Mouse (Mus musculus): ENCODE measurements at regions not wholly inside any gene's neighbourhood (a gene's known extent, or its start where the extent isn't known, plus 50 kb on each side); places are given as distances from the start of the nearest gene placed in this dataset.
"Not testable (repeated sequence)": the region's sequence is repeated elsewhere in the genome, so short reads cannot be mapped to it uniquely, and the experiment has no call there.

DNA sequence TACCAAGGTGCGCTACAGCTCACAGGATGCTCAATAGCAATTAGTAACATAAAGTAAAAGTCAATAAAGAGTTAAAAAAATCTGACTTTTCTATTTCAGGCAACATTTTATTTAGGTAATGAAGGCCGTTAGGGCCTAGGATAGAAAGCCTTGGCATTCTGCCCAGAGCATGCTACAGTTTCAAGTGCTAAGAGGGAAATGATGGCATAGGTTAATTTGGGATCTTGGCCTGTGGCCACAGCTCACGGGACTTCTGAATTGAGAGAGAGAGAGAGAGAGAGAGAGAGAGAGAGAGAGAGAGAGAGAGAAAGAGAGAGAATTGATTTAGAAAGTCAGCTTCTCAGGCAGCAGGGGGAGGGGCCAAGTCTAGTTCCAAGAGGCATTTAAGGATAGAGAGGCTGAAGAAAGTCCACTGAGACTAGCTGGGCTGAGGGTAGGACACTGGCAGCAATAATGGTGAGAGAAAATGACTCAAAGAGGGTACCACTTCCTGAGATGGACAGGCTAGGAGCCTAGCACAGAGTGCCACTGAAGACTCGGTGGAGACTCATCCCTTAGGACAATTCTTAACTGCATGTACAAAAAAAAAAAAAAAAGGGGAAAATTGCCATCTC lies 52.6 kb upstream of the Klf14 start:
- peaks cover 23% of the 10 kb centered on the region for H3K4me1 ChIP-seq (ENCODE audit: insufficient read depth, low read length)
- H3K9ac ChIP-seq (replicated peaks; ENCODE audit: low read length) = no peak overlapping the region
- no peak overlapping the region for H3K4me3 ChIP-seq (ENCODE audit: low read length)
- no peak overlapping the region; the same call in 1 of the 2 replicates for H3K4me2 ChIP-seq (replicated peaks; ENCODE audit: low read depth, low read length)
- no peaks in the 10 kb centered on the region for H3K27me3 ChIP-seq (ENCODE audit: insufficient read depth, low read length)
- H3K36me3 ChIP-seq (ENCODE audit: insufficient read depth, low read length) = no peaks in the 10 kb centered on the region
- H3K9me3 ChIP-seq (ENCODE audit: low read length) = no peaks in the 10 kb centered on the region
- WGBS = 27% methylated on average over 4 of the region's 4 CpGs
- H3K27ac ChIP-seq (ENCODE audit: low read length) = peak overlapping the region; percentile 34; the same call in 1 of the 2 replicates
- ATAC-seq (ENCODE audit: low FRiP score, low TSS enrichment) = peak; percentile 74

DNA sequence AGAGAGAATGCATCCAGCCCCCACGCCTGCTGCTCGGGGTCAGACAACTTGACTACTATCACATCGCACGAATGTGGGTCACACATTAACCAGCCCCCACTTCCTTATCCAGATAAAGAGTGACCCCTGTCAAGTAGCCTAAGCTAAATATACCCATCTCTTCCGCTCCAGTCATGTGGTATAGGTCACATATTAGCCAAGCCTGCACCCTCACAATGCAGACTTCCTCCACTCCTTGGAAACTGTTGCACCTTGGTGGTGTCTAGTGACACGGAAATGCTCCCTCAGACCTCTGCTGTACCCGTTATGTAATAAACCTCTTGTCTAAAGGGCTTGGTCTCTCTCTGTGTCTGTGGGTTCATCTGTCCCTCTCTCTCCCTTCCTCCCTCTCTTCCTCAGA lies 57.7 kb upstream of the Klf14 start:
- Histone ChIP-seq H3K36me3 (ENCODE audit: insufficient read depth, low read length) (no peaks in the 10 kb centered on the region), H3K4me3 (ENCODE audit: low read length) (no peak overlapping the region), H3K9ac (replicated peaks; ENCODE audit: low read length) (no peak overlapping the region), H3K4me2 (replicated peaks; ENCODE audit: low read depth, low read length) (no peak overlapping the region), H3K4me1 (ENCODE audit: insufficient read depth, low read length) (peaks cover 14% of the 10 kb centered on the region), H3K27me3 (ENCODE audit: insufficient read depth, low read length) (no peaks in the 10 kb centered on the region), H3K9me3 (ENCODE audit: low read length) (no peaks in the 10 kb centered on the region), H3K27ac (ENCODE audit: low read length) (no peak overlapping the region)
- WGBS = 22% methylated on average over 7 of the region's 7 CpGs
- no peak for ATAC-seq (ENCODE audit: low FRiP score, low TSS enrichment)

DNA sequence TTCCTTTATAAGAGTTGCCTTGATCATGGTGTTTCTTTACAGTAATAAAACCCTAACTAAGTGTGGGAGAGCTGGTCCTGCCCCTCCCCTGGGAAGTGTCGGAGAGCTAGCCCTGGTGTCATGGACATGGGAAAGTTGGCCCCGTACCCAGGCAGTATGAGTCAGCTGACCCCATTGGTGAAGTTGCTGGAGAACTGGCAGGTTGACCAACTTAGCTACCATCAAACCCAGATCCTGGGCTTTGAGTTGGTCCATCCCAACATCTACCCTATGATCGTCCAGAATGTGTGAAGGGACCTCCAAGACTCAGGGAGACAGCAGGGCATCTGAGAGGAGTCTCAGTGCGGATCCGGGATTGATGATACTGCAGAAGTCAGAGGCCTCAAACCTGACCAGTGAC lies 62.9 kb upstream of the Klf14 start:
- ATAC-seq (ENCODE audit: low FRiP score, low TSS enrichment) = no peak
- Histone ChIP-seq H3K36me3 (ENCODE audit: insufficient read depth, low read length) (no peaks in the 10 kb centered on the region), H3K4me1 (ENCODE audit: insufficient read depth, low read length) (peaks cover under 1% of the 10 kb centered on the region), H3K4me2 (replicated peaks; ENCODE audit: low read depth, low read length) (no peak overlapping the region), H3K9me3 (ENCODE audit: low read length) (no peaks in the 10 kb centered on the region), H3K27ac (ENCODE audit: low read length) (no peak overlapping the region), H3K27me3 (ENCODE audit: insufficient read depth, low read length) (no peaks in the 10 kb centered on the region), H3K9ac (replicated peaks; ENCODE audit: low read length) (no peak overlapping the region), H3K4me3 (ENCODE audit: low read length) (no peak overlapping the region)
- 88% methylated on average over 5 of the region's 5 CpGs for WGBS

DNA sequence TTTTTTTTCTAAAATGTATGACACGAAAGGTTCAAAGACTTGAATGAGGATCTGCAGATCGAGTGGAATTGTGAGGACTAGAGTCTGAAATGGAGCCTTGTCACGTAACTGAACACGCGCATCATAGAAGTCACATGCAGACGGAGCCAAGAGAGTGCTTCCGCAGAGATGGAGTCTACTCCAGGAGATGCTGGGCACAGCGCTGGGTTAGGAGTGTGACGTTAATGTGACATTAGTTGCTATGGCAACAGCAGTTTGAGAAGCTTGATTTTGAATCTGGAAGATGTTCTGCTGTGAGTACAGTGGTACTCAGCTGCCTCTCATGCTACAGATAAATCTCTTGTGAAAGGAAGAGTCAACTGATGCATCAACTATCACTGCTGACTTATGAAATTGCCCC lies 70.9 kb upstream of the Klf14 start:
- no peak overlapping the region for H3K4me2 ChIP-seq (replicated peaks; ENCODE audit: low read depth, low read length)
- H3K9ac ChIP-seq (replicated peaks; ENCODE audit: low read length) = no peak overlapping the region
- H3K4me1 ChIP-seq (ENCODE audit: insufficient read depth, low read length) = 0 out of 2 replicates have a peak, but pooled peaks cover 3% of the 10 kb centered on the region
- no peak overlapping the region for H3K27ac ChIP-seq (ENCODE audit: low read length)
- no peaks in the 10 kb centered on the region for H3K27me3 ChIP-seq (ENCODE audit: insufficient read depth, low read length)
- no peak overlapping the region for H3K4me3 ChIP-seq (ENCODE audit: low read length)
- WGBS = 86% methylated on average over 9 of the region's 9 CpGs
- no peaks in the 10 kb centered on the region for H3K36me3 ChIP-seq (ENCODE audit: insufficient read depth, low read length)
- H3K9me3 ChIP-seq (ENCODE audit: low read length) = no peaks in the 10 kb centered on the region
- ATAC-seq (ENCODE audit: low FRiP score, low TSS enrichment) = no peak

DNA sequence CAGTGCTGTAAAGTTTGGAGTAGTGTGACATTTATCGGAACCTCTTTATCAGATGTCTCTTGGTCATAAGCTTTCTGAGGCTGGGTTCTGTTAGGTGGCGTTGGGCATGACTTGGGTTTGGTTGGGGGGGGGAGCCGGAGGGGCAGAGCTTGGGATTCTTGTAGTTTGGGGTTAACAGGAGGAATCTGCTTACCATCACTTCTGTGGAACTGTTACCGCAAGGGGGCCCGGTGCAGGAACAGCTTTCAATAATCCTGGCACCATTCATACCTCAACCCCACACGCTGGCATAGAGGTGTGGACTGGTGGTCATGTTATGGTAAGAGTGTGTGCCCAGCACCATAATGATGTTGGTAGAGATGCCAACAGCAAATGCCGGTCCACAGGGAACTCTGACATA lies 72.1 kb upstream of the Klf14 start:
- no peaks in the 10 kb centered on the region for H3K27me3 ChIP-seq (ENCODE audit: insufficient read depth, low read length)
- ATAC-seq (ENCODE audit: low FRiP score, low TSS enrichment) = no peak
- no peaks in the 10 kb centered on the region for H3K9me3 ChIP-seq (ENCODE audit: low read length)
- 0 out of 2 replicates have a peak, but pooled peaks cover 3% of the 10 kb centered on the region for H3K4me1 ChIP-seq (ENCODE audit: insufficient read depth, low read length)
- H3K9ac ChIP-seq (replicated peaks; ENCODE audit: low read length) = no peak overlapping the region
- 88% methylated on average over 7 of the region's 7 CpGs for WGBS
- no peak overlapping the region for H3K4me2 ChIP-seq (replicated peaks; ENCODE audit: low read depth, low read length)
- H3K36me3 ChIP-seq (ENCODE audit: insufficient read depth, low read length) = no peaks in the 10 kb centered on the region
- H3K27ac ChIP-seq (ENCODE audit: low read length) = no peak overlapping the region
- no peak overlapping the region for H3K4me3 ChIP-seq (ENCODE audit: low read length)

DNA sequence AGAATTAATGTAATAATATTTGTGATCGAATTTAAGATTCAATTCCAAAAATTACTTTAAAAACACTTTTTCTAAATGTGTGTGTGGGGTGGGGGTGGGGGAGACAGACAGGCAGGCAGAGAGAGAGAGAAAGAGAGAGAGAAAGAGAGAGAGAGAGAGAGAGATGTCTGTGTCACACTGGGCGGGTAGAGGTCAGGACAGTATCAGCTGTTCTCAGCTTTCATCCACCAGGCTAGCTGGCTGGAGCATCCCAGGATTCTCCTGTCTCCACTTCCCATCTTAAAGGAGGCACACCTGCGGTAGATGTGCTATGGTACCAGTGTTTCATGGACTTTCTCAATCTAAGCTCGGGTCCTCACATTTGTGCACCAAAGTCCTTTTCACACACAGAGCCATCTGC lies 73.3 kb upstream of the Klf14 start:
- 84% methylated on average over 4 of the region's 4 CpGs for WGBS
- Histone ChIP-seq H3K4me2 (replicated peaks; ENCODE audit: low read depth, low read length) (no peak overlapping the region), H3K9ac (replicated peaks; ENCODE audit: low read length) (no peak overlapping the region), H3K4me1 (ENCODE audit: insufficient read depth, low read length) (0 out of 2 replicates have a peak, but pooled peaks cover 3% of the 10 kb centered on the region), H3K27me3 (ENCODE audit: insufficient read depth, low read length) (no peaks in the 10 kb centered on the region), H3K36me3 (ENCODE audit: insufficient read depth, low read length) (no peaks in the 10 kb centered on the region), H3K27ac (ENCODE audit: low read length) (no peak overlapping the region), H3K4me3 (ENCODE audit: low read length) (no peak overlapping the region), H3K9me3 (ENCODE audit: low read length) (no peaks in the 10 kb centered on the region)
- no peak for ATAC-seq (ENCODE audit: low FRiP score, low TSS enrichment)

DNA sequence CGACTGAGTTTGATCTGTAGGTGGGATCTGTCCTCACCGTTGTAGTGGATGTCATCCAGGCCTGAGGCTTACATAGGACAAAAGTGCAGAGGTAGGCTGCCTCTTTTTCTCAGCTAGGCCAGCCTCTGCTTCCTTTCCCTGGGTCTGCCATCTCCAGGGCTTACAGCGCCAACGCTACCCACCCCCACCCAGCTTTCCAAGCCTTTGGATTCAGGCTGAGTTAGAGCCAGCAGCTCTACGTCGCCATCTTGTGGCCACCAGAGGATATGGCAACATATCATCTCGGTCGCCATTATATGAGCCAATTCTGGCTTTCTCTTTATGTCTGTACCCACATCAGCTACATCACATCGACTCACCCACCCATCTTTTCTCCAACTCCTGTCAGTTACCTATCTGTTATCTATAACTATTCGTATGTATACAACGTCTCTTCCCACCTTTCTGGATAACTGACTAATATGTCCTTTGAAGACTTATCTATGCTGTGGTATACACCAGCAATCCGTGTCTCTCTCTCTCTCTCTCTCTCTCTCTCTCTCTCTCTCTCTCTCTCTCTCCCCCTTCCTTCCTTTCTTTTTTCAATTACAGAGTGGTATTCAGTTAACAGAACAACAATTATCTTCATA lies 74.2 kb upstream of the Klf14 start:
- Histone ChIP-seq H3K9ac (replicated peaks; ENCODE audit: low read length) (0 out of 2 replicates have a peak overlapping the region, but pooled peaks have one; percentile 10), H3K27ac (ENCODE audit: low read length) (no peak overlapping the region)
- 7% methylated on average over 12 of the region's 12 CpGs for WGBS

DNA sequence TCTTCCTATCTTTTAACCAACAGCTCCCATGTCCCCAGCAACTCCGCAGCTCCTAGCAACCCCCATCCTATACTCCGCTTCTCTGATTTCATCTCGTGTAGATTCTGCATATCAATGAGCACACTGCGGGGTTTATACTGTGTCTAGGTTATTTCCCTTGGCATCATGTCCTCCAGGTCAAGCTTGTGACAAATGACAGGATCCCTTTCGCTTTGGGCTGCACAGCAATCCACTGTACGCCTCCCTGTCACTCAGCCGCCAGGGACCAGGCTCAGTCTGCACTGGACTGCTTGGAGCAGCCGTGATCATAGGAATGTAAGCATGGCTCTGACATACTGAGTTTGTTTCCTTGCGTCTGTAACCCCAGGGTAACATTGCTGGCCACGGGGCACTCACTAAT lies 75.9 kb upstream of the Klf14 start:
- 47% methylated on average over 10 of the region's 10 CpGs for WGBS
- Histone ChIP-seq H3K4me3 (ENCODE audit: low read length) (no peak overlapping the region), H3K4me1 (ENCODE audit: insufficient read depth, low read length) (0 out of 2 replicates have a peak, but pooled peaks cover 3% of the 10 kb centered on the region), H3K36me3 (ENCODE audit: insufficient read depth, low read length) (no peaks in the 10 kb centered on the region), H3K27me3 (ENCODE audit: insufficient read depth, low read length) (no peaks in the 10 kb centered on the region), H3K4me2 (replicated peaks; ENCODE audit: low read depth, low read length) (no peak overlapping the region), H3K27ac (ENCODE audit: low read length) (no peak overlapping the region), H3K9ac (replicated peaks; ENCODE audit: low read length) (no peak overlapping the region), H3K9me3 (ENCODE audit: low read length) (no peaks in the 10 kb centered on the region)
- 0 out of 2 replicates have a peak, but pooled peaks have one; percentile 41 for ATAC-seq (ENCODE audit: low FRiP score, low TSS enrichment)

More for the DNA sequence above, 74.2 kb upstream of the Klf14 start:
- peak; percentile 69 for ATAC-seq (ENCODE audit: low FRiP score, low TSS enrichment)
- Histone ChIP-seq H3K36me3 (ENCODE audit: insufficient read depth, low read length) (no peaks in the 10 kb centered on the region), H3K9me3 (ENCODE audit: low read length) (no peaks in the 10 kb centered on the region), H3K4me1 (ENCODE audit: insufficient read depth, low read length) (0 out of 2 replicates have a peak, but pooled peaks cover 3% of the 10 kb centered on the region), H3K27me3 (ENCODE audit: insufficient read depth, low read length) (no peaks in the 10 kb centered on the region), H3K4me2 (replicated peaks; ENCODE audit: low read depth, low read length) (peak overlapping the region; percentile 38), H3K4me3 (ENCODE audit: low read length) (no peak overlapping the region)

DNA sequence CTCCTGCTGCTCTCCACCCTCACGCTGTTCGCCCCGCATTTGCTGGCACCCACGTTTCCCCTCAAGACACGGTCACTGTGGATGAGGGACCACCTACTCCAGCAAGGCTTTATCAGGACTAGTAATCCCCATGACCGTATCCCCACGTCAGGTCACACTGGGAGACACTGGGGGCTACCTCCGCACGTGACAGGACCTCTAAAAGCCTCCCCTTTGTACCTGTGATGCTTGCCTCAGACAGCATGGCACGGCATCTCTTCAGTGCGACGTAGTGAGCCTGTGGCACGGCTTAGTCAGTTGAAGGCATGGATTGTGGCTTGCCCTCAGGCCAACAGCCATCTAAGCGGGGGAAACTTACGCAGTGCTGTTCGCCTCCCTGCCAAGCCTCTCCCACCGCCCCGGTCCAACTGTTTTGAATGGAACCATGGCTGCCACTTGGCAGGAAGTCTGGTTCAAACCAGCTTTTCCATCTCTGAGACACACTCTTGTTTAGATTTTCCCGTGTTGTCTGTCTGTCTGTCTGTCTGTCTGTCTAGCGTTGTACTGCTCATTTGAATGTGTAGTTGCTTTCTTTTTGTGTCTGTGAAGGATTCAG lies 79.0 kb upstream of the Klf14 start:
- H3K4me2 ChIP-seq (replicated peaks; ENCODE audit: low read depth, low read length) = no peak overlapping the region
- H3K9ac ChIP-seq (replicated peaks; ENCODE audit: low read length) = no peak overlapping the region
- WGBS = 73% methylated on average over 20 of the region's 20 CpGs
- no peaks in the 10 kb centered on the region for H3K27me3 ChIP-seq (ENCODE audit: insufficient read depth, low read length)
- no peaks in the 10 kb centered on the region for H3K9me3 ChIP-seq (ENCODE audit: low read length)
- H3K4me3 ChIP-seq (ENCODE audit: low read length) = no peak overlapping the region
- no peak overlapping the region for H3K27ac ChIP-seq (ENCODE audit: low read length)
- ATAC-seq (ENCODE audit: low FRiP score, low TSS enrichment) = no peak
- 0 out of 2 replicates have a peak, but pooled peaks cover under 1% of the 10 kb centered on the region for H3K4me1 ChIP-seq (ENCODE audit: insufficient read depth, low read length)
- H3K36me3 ChIP-seq (ENCODE audit: insufficient read depth, low read length) = no peaks in the 10 kb centered on the region

DNA sequence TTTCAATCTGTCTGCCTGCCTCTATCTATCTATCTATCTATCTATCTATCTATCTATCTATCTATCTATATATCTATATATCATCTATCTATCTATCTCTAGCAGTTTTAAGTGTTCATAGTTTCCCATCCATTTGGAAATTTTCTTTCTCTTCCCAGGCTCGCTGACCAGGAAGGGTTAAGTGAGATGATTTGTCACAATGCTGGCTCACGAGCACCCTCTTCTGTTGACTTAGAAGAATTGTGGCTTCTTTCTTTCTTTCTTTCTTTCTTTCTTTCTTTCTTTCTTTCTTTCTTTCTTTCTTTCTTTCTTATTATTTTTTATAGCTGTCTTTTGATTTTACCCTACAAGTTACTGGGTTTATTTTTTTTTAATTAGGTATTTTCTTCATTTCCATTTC lies 79.6 kb upstream of the Klf14 start:
- not testable (repeated sequence) for H3K36me3 ChIP-seq (ENCODE audit: insufficient read depth, low read length); H3K4me1 ChIP-seq (ENCODE audit: insufficient read depth, low read length); H3K9ac ChIP-seq (replicated peaks; ENCODE audit: low read length); H3K27me3 ChIP-seq (ENCODE audit: insufficient read depth, low read length); H3K27ac ChIP-seq (ENCODE audit: low read length); H3K4me3 ChIP-seq (ENCODE audit: low read length); H3K4me2 ChIP-seq (replicated peaks; ENCODE audit: low read depth, low read length); ATAC-seq (ENCODE audit: low FRiP score, low TSS enrichment); H3K9me3 ChIP-seq (ENCODE audit: low read length)
- WGBS = 6% methylated on average over 2 of the region's 2 CpGs
